Mouse (Mus musculus) hindbrain, embryonic 15.5 days (tissue): ENCODE data around the gene Gprc6a. TPM values are rescaled to one million over a fixed set of nuclear protein-coding genes. Genes with fewer than 3 reads are reported as not detected.

Experiments
- ATAC-seq: fragments of 200-750 bp; cut with Nextera tagmentation; 2 replicates; pipeline ENCODE4 v1.8.0; 2017; ENCODE audit warnings: low read depth, moderate number of reproducible peaks, moderate TSS enrichment; ENCODE audit not compliant: low FRiP score
- H3K27ac ChIP-seq: fragments of 300-500 bp; sonication (generic); replicated peaks from 2 replicates; pipeline ENCODE4 v1.5.1; 2015; ENCODE audit warnings: mild to moderate bottlenecking, inconsistent platforms
- H3K27me3 ChIP-seq: fragments of 300-500 bp; sonication (generic); 2 replicates; pipeline ENCODE4 v1.6.1; 2015; ENCODE audit warnings: control low read depth, inconsistent platforms
- H3K36me3 ChIP-seq: fragments of 300-500 bp; sonication (generic); 2 replicates; pipeline ENCODE4 v1.6.1; 2015; ENCODE audit warnings: control low read depth, inconsistent platforms
- H3K4me1 ChIP-seq: fragments of 300-500 bp; sonication (generic); replicated peaks from 2 replicates; pipeline ENCODE4 v1.6.1; 2015; ENCODE audit warnings: control low read depth, inconsistent platforms
- H3K4me2 ChIP-seq: fragments of 300-500 bp; sonication (generic); 2 replicates; pipeline ENCODE4 v1.6.1; 2015; ENCODE audit warnings: moderate library complexity, mild to moderate bottlenecking, inconsistent platforms
- H3K4me3 ChIP-seq: fragments of 300-500 bp; sonication (generic); 2 replicates; pipeline ENCODE4 v1.5.1; 2015; ENCODE audit warnings: mild to moderate bottlenecking, inconsistent platforms
- H3K9ac ChIP-seq: fragments of 300-500 bp; sonication (generic); 2 replicates; pipeline ENCODE4 v1.6.1; 2015; ENCODE audit warnings: inconsistent platforms
- H3K9me3 ChIP-seq: fragments of 300-500 bp; sonication (generic); 2 replicates; pipeline ENCODE4 v1.6.1; 2016; ENCODE audit warnings: control low read depth, inconsistent platforms
- WGBS: fragments of 180-500 bp; shearing (Covaris S2); methylation state at CpG from one replicate; pipeline ENCODE4 v1.1.7; 2015; 5-methylcytosine and 5-hydroxymethylcytosine counted together
- polyA plus RNA-seq: library from polyadenylated mRNA; unstranded; fragments of >200 nt; fragmentation: Nextera tagmentation; extraction: Ambion mirVana; gene quantifications from 2 replicates; pipeline ENCODE4 v1.2.1, GENCODE M21; 2015

Gene Gprc6a
- polyA plus RNA-seq, 1 experiment from 2014 or later = not detected

GRCm38 (mm10) chr10:51614826-51615590 is 16.3 kb downstream of the Gprc6a start:
- Histone ChIP-seq H3K27me3 (no peaks in the 10 kb centered on the region), H3K4me2 (no peak overlapping the region), H3K4me3 (no peak overlapping the region), H3K4me1 (no peaks in the 10 kb centered on the region), H3K9ac (no peak overlapping the region), H3K27ac (no peak overlapping the region), H3K36me3 (no peaks in the 10 kb centered on the region), H3K9me3 (no peaks in the 10 kb centered on the region)
- no peak for ATAC-seq
- WGBS = 75% methylated on average over 11 of the region's 11 CpGs

GRCm38 (mm10) chr10:51613421-51613820 is 17.8 kb downstream of the Gprc6a start:
- ATAC-seq = no peak
- Histone ChIP-seq H3K4me1 (no peaks in the 10 kb centered on the region), H3K27ac (no peak overlapping the region), H3K4me3 (no peak overlapping the region), H3K4me2 (no peak overlapping the region), H3K9ac (no peak overlapping the region), H3K36me3 (no peaks in the 10 kb centered on the region), H3K9me3 (no peaks in the 10 kb centered on the region), H3K27me3 (no peaks in the 10 kb centered on the region)
- WGBS = 86% methylated on average over 3 of the region's 3 CpGs

- Histone ChIP-seq H3K27ac (no peak overlapping the region), H3K9ac (no peak overlapping the region)
- 90% methylated on average over 9 of the region's 9 CpGs for WGBS
These were observed 19.1 kb downstream of the Gprc6a start for GRCm38 (mm10) chr10:51611969-51612682.

GRCm38 (mm10) chr10:51609741-51610425 is 21.4 kb downstream of the Gprc6a start:
- H3K9me3 ChIP-seq = no peaks in the 10 kb centered on the region
- no peak overlapping the region for H3K9ac ChIP-seq
- WGBS = 67% methylated on average over 4 of the region's 4 CpGs
- no peaks in the 10 kb centered on the region for H3K36me3 ChIP-seq
- no peak for ATAC-seq
- no peak overlapping the region for H3K4me3 ChIP-seq
- H3K27me3 ChIP-seq = no peaks in the 10 kb centered on the region
- no peaks in the 10 kb centered on the region for H3K4me1 ChIP-seq
- H3K27ac ChIP-seq = no peak overlapping the region
- H3K4me2 ChIP-seq = no peak overlapping the region

More at GRCm38 (mm10) chr10:51611969-51612682, 19.1 kb downstream of the Gprc6a start:
- Histone ChIP-seq H3K4me3 (no peak overlapping the region), H3K9me3 (no peaks in the 10 kb centered on the region), H3K36me3 (no peaks in the 10 kb centered on the region), H3K27me3 (no peaks in the 10 kb centered on the region), H3K4me1 (no peaks in the 10 kb centered on the region), H3K4me2 (no peak overlapping the region)
- ATAC-seq = no peak

GRCm38 (mm10) chr10:51596928-51597635 is 34.2 kb downstream of the Gprc6a start:
- Histone ChIP-seq H3K4me1 (no peaks in the 10 kb centered on the region), H3K27ac (no peak overlapping the region), H3K36me3 (no peaks in the 10 kb centered on the region), H3K4me2 (no peak overlapping the region), H3K4me3 (no peak overlapping the region), H3K9me3 (no peaks in the 10 kb centered on the region), H3K9ac (no peak overlapping the region), H3K27me3 (no peaks in the 10 kb centered on the region)
- 86% methylated on average over 9 of the region's 9 CpGs for WGBS
- ATAC-seq = no peak

GRCm38 (mm10) chr10:51595001-51595931 is 36.0 kb downstream of the Gprc6a start:
- Histone ChIP-seq H3K36me3 (no peaks in the 10 kb centered on the region), H3K27me3 (0 out of 2 replicates have a peak, but pooled peaks cover 3% of the 10 kb centered on the region), H3K27ac (no peak overlapping the region), H3K4me3 (no peak overlapping the region), H3K9me3 (no peaks in the 10 kb centered on the region), H3K9ac (no peak overlapping the region), H3K4me1 (peaks cover 2% of the 10 kb centered on the region), H3K4me2 (peak overlapping the region; percentile 36; the same call in 1 of the 2 replicates)
- 47% methylated on average over 10 of the region's 10 CpGs for WGBS
- peak; percentile 45; the same call in 1 of the 2 replicates for ATAC-seq

- H3K4me1 ChIP-seq = peaks cover 6% of the 10 kb centered on the region
- H3K9ac ChIP-seq = no peak overlapping the region
- WGBS = 88% methylated on average over 2 of the region's 2 CpGs
- no peaks in the 10 kb centered on the region for H3K9me3 ChIP-seq
- H3K27ac ChIP-seq = no peak overlapping the region
- no peaks in the 10 kb centered on the region for H3K36me3 ChIP-seq
- ATAC-seq = no peak
- H3K4me3 ChIP-seq = no peak overlapping the region
- 0 out of 2 replicates have a peak, but pooled peaks cover 3% of the 10 kb centered on the region for H3K27me3 ChIP-seq
- H3K4me2 ChIP-seq = no peak overlapping the region
These were observed 39.7 kb downstream of the Gprc6a start for GRCm38 (mm10) chr10:51591574-51591973.

GRCm38 (mm10) chr10:51590139-51590574 is 41.1 kb downstream of the Gprc6a start, which contains the start of gene Fam162b:
Gene Fam162b (minus strand): TSS chr10:51590517.
- 0 out of 2 replicates have a peak, but pooled peaks cover 3% of the 10 kb centered on the region for H3K27me3 ChIP-seq
- 4% methylated on average over 19 of the region's 19 CpGs for WGBS
- peaks cover 6% of the 10 kb centered on the region for H3K4me1 ChIP-seq
- peak within 1 kb of the TSS; percentile 26 for H3K4me3 ChIP-seq
- H3K4me2 ChIP-seq = peak within 1 kb of the TSS; percentile 60
- no peak within 1 kb of the TSS for H3K27ac ChIP-seq
- ATAC-seq = no peak
- H3K9me3 ChIP-seq = no peaks in the 10 kb centered on the region
- H3K36me3 ChIP-seq = no peaks in the 10 kb centered on the region
- H3K9ac ChIP-seq = no peak within 1 kb of the TSS

GRCm38 (mm10) chr10:51584919-51585318 is 46.3 kb downstream of the Gprc6a start:
- Histone ChIP-seq H3K27ac (no peak overlapping the region), H3K9me3 (no peaks in the 10 kb centered on the region), H3K4me1 (peaks cover under 1% of the 10 kb centered on the region), H3K27me3 (no peaks in the 10 kb centered on the region), H3K4me2 (no peak overlapping the region), H3K4me3 (no peak overlapping the region), H3K9ac (no peak overlapping the region), H3K36me3 (no peaks in the 10 kb centered on the region)
- no peak for ATAC-seq

- H3K36me3 ChIP-seq = no peaks in the 10 kb centered on the region
- H3K27me3 ChIP-seq = no peaks in the 10 kb centered on the region
- no peaks in the 10 kb centered on the region for H3K9me3 ChIP-seq
- no peaks in the 10 kb centered on the region for H3K4me1 ChIP-seq
- no peak overlapping the region for H3K27ac ChIP-seq
- no peak overlapping the region for H3K4me2 ChIP-seq
- ATAC-seq = no peak
- H3K9ac ChIP-seq = no peak overlapping the region
- WGBS = 50% methylated on average over 1 of the region's 1 CpGs
- no peak overlapping the region for H3K4me3 ChIP-seq
These were observed 46.9 kb downstream of the Gprc6a start for GRCm38 (mm10) chr10:51584378-51584777.
